Mouse (Mus musculus) testis, adult 2 months (tissue): Measurements from ENCODE around the gene Apba3.

Experiments used
- CTCF ChIP-seq: fragments of 200-500 bp; IDR thresholded peaks from 2 replicates; pipeline ENCODE4 v1.5.1; 2012; ENCODE audit warnings: low read depth, mild to moderate bottlenecking, inconsistent platforms, low read length, moderate library complexity; ENCODE audit not compliant: control insufficient read depth, insufficient read depth, insufficient replicate concordance
- POLR2A ChIP-seq: fragments of 200-500 bp; IDR thresholded peaks from 2 replicates; pipeline ENCODE4 v1.6.1; 2012; ENCODE audit warnings: low read depth, mild to moderate bottlenecking, inconsistent platforms, low read length, moderate library complexity; ENCODE audit not compliant: control insufficient read depth

DNA sequence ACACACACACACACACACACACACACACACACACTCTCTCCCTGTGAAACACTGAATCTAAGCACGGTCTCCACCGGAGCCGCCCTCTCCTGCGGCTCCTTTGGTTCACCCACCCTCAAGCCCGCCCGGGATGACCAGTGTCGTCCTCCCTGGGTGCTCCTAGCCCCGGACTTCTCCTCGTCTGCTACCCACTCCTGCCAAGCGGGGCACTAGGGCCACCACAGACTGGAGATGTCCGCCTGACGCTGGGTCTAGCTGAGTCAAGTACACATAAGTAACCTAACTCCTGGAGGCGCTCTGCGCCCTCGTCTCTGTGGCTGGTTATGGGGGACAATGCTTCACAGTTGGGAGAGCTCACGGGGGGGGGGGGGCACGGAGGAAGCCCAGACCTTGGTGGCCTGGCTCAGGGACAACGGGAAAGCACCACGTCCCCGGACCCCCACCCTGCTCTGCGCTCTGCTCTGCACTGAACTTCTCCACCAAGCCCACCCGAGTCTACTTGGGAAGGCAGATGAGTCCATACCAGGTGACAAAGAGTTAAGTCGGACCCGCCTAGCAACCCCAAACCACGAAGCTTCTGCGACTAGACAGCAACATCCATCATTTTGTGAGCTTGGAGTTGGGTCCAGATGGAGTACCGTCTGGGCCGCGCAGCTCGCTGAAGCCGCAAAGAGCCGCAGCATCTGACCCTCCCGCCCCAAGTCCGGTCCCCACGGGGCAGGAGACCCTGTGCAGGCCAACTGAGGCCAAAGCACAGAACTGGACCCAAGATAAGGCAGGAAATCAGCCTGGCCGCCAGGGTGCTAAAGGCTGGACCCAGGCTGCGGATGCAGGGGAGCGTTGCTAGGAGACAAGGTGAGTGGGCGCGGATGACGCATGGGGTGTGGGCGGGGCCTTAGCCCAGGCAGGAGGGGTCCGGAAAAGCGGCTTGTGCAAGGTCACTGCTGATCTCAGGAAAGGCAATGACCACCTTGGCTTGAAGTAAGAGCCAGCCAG is 14.0 kb upstream of the Apba3 start, which contains the start of gene Matk:
- TF ChIP-seq POLR2A (peak; percentile 50; the same call in 1 of the 2 replicates), CTCF (no peak)
